Mouse (Mus musculus) kidney, postnatal 0 days (tissue): ENCODE data around the gene Mef2c. TPM values are rescaled to one million over a fixed set of nuclear protein-coding genes. Genes with fewer than 3 reads are reported as not detected.

Experiments
- ATAC-seq: fragments of 200-750 bp; cut with Nextera tagmentation; replicated peaks from 2 replicates; pipeline ENCODE4 v1.8.0; 2017; ENCODE audit warnings: low read depth, moderate number of reproducible peaks, moderate TSS enrichment, moderate library complexity; ENCODE audit not compliant: low FRiP score
- DNase-seq: peaks from one replicate; pipeline ENCODE4 v3.0.0-alpha.2; 2016; ENCODE audit warnings: low spot score
- H3K27ac ChIP-seq: fragments of 300-500 bp; sonication (generic); 2 replicates; pipeline ENCODE4 v1.5.1; 2014; ENCODE audit warnings: mild to moderate bottlenecking
- H3K27me3 ChIP-seq: fragments of 300-500 bp; sonication (generic); 2 replicates; pipeline ENCODE4 v1.6.1; 2014; ENCODE audit warnings: low read length, mixed read lengths; ENCODE audit not compliant: insufficient read depth
- H3K36me3 ChIP-seq: fragments of 300-500 bp; sonication (generic); 2 replicates; pipeline ENCODE4 v1.6.1; 2014; ENCODE audit warnings: low read length, mixed read lengths; ENCODE audit not compliant: insufficient read depth
- H3K4me1 ChIP-seq: fragments of 300-500 bp; sonication (generic); replicated peaks from 2 replicates; pipeline ENCODE4 v1.6.1; 2014; ENCODE audit warnings: antibody characterized with exemption, low read length, mixed read lengths; ENCODE audit not compliant: insufficient read depth
- H3K4me2 ChIP-seq: fragments of 300-500 bp; sonication (generic); 2 replicates; pipeline ENCODE4 v1.6.1; 2014; ENCODE audit warnings: mild to moderate bottlenecking, low read length, moderate library complexity, mixed read lengths
- H3K4me3 ChIP-seq: fragments of 300-500 bp; sonication (generic); replicated peaks from 2 replicates; pipeline ENCODE4 v1.5.1; 2014; ENCODE audit warnings: low read depth, low read length
- H3K9ac ChIP-seq: fragments of 300-500 bp; sonication (generic); 2 replicates; pipeline ENCODE4 v1.6.1; 2014; ENCODE audit warnings: low read depth, low read length
- H3K9me3 ChIP-seq: fragments of 300-500 bp; sonication (generic); replicated peaks from 2 replicates; pipeline ENCODE4 v1.6.1; 2016; ENCODE audit warnings: low read length, inconsistent platforms, mixed read lengths
- CTCF ChIP-seq: IDR thresholded peaks from 2 replicates; pipeline ENCODE4 v1.5.1; 2016; ENCODE audit warnings: antibody characterized with exemption, low read depth, mild to moderate bottlenecking, moderate library complexity
- WGBS: fragments of 180-500 bp; shearing (Covaris S2); extraction: QIAGEN DNeasy Blood & Tissue Kit; methylation state at CpG from one replicate; pipeline ENCODE4 v1.1.7; 2014; 5-methylcytosine and 5-hydroxymethylcytosine counted together
- polyA plus RNA-seq: library from polyadenylated mRNA; unstranded; fragments of >200 nt; fragmentation: Nextera tagmentation; extraction: Ambion mirVana; gene quantifications from 2 replicates; pipeline ENCODE4 v1.2.1, GENCODE M21; 2015

Mef2c gene
- polyA plus RNA-seq, 1 experiment from 2014 or later = 51.8 TPM

- DNase-seq (no peak), ATAC-seq (no peak)
- TF ChIP-seq CTCF = no peak
- H3K9me3 ChIP-seq = no peaks in the 10 kb centered on the region
- no peaks in the 10 kb centered on the region for H3K27me3 ChIP-seq
- no peak overlapping the region for H3K9ac ChIP-seq
- no peaks in the 10 kb centered on the region for H3K4me1 ChIP-seq
- 78% methylated on average over 2 of the region's 2 CpGs for WGBS
- no peaks in the 10 kb centered on the region for H3K36me3 ChIP-seq
- no peak overlapping the region for H3K4me3 ChIP-seq
- no peak overlapping the region for H3K27ac ChIP-seq
- no peak overlapping the region for H3K4me2 ChIP-seq
Measured at GRCm38 (mm10) chr13:83473755-83474154, 30.1 kb upstream of the Mef2c start.

GRCm38 (mm10) chr13:83480388-83480787 lies 23.4 kb upstream of the Mef2c start:
- Histone ChIP-seq H3K4me3 (no peak overlapping the region), H3K36me3 (no peaks in the 10 kb centered on the region), H3K27ac (no peak overlapping the region), H3K9ac (no peak overlapping the region), H3K9me3 (no peaks in the 10 kb centered on the region), H3K4me1 (no peaks in the 10 kb centered on the region), H3K4me2 (no peak overlapping the region), H3K27me3 (no peaks in the 10 kb centered on the region)
- TF ChIP-seq CTCF = no peak
- DNase-seq = no peak
- WGBS = 81% methylated on average over 3 of the region's 3 CpGs
- ATAC-seq = no peak

GRCm38 (mm10) chr13:83481310-83481709 lies 22.5 kb upstream of the Mef2c start:
- H3K27me3 ChIP-seq = no peaks in the 10 kb centered on the region
- H3K9ac ChIP-seq = no peak overlapping the region
- TF ChIP-seq CTCF = no peak
- no peak overlapping the region for H3K4me2 ChIP-seq
- ATAC-seq (no peak), DNase-seq (no peak)
- no peak overlapping the region for H3K4me3 ChIP-seq
- H3K27ac ChIP-seq = no peak overlapping the region
- H3K4me1 ChIP-seq = no peaks in the 10 kb centered on the region
- H3K36me3 ChIP-seq = no peaks in the 10 kb centered on the region
- no peaks in the 10 kb centered on the region for H3K9me3 ChIP-seq
- 76% methylated on average over 7 of the region's 7 CpGs for WGBS

GRCm38 (mm10) chr13:83482087-83482486 lies 21.7 kb upstream of the Mef2c start:
- Histone ChIP-seq H3K27me3 (no peaks in the 10 kb centered on the region), H3K36me3 (no peaks in the 10 kb centered on the region), H3K27ac (no peak overlapping the region), H3K4me1 (no peaks in the 10 kb centered on the region), H3K4me2 (no peak overlapping the region), H3K4me3 (no peak overlapping the region), H3K9me3 (no peaks in the 10 kb centered on the region), H3K9ac (no peak overlapping the region)
- 74% methylated on average over 5 of the region's 5 CpGs for WGBS
- no peak for DNase-seq
- no peak for ATAC-seq
- TF ChIP-seq CTCF = no peak

- Histone ChIP-seq H3K27me3 (no peaks in the 10 kb centered on the region), H3K27ac (no peak overlapping the region), H3K9me3 (no peaks in the 10 kb centered on the region), H3K4me2 (no peak overlapping the region), H3K9ac (no peak overlapping the region), H3K4me3 (no peak overlapping the region), H3K36me3 (no peaks in the 10 kb centered on the region), H3K4me1 (no peaks in the 10 kb centered on the region)
- no peak for TF ChIP-seq CTCF
- WGBS = 81% methylated on average over 4 of the region's 4 CpGs
- ATAC-seq = no peak
- DNase-seq = no peak
Measured at GRCm38 (mm10) chr13:83484215-83484614, 19.6 kb upstream of the Mef2c start.

GRCm38 (mm10) chr13:83484721-83485369 lies 19.0 kb upstream of the Mef2c start:
- WGBS = 61% methylated on average over 7 of the region's 7 CpGs
- Histone ChIP-seq H3K4me3 (no peak overlapping the region), H3K9me3 (no peaks in the 10 kb centered on the region), H3K27me3 (no peaks in the 10 kb centered on the region), H3K27ac (no peak overlapping the region), H3K36me3 (no peaks in the 10 kb centered on the region), H3K4me1 (no peaks in the 10 kb centered on the region), H3K4me2 (no peak overlapping the region), H3K9ac (no peak overlapping the region)
- DNase-seq (no peak), ATAC-seq (no peak)
- TF ChIP-seq CTCF = no peak

- WGBS = 71% methylated on average over 3 of the region's 3 CpGs
Measured at GRCm38 (mm10) chr13:83492051-83492450, 11.8 kb upstream of the Mef2c start.

More at GRCm38 (mm10) chr13:83492051-83492450, 11.8 kb upstream of the Mef2c start:
- no peaks in the 10 kb centered on the region for H3K4me1 ChIP-seq
- no peak overlapping the region for H3K4me2 ChIP-seq
- no peaks in the 10 kb centered on the region for H3K9me3 ChIP-seq
- H3K36me3 ChIP-seq = no peaks in the 10 kb centered on the region
- H3K27ac ChIP-seq = no peak overlapping the region
- TF ChIP-seq CTCF = no peak
- H3K4me3 ChIP-seq = no peak overlapping the region
- H3K27me3 ChIP-seq = no peaks in the 10 kb centered on the region
- DNase-seq (no peak), ATAC-seq (no peak)
- no peak overlapping the region for H3K9ac ChIP-seq
